Mouse (Mus musculus): ENCODE data around the gene Olfr1218.
"Not testable (repeated sequence)": the region's sequence is repeated elsewhere in the genome, so short reads cannot be mapped to it uniquely, and the experiment has no call there.

Gene Olfr1218

GRCm38 (mm10) chr2:89061087-89061486, at the start of gene Olfr1218:
Olfr1218 (minus strand) TSS chr2:89061187.
- no peak for DNase-seq (ENCODE audit: extremely low read depth, low read depth)

GRCm38 (mm10) chr2:89106735-89107134, 45.7 kb upstream of the Olfr1218 start, which contains the start of gene Olfr1220:
Olfr1220 (minus strand) TSS chr2:89106835.
- DNase-seq (ENCODE audit: extremely low read depth, low read depth) = no peak

GRCm38 (mm10) chr2:89105651-89106050, 44.7 kb upstream of the Olfr1218 start:
- no peak for DNase-seq (ENCODE audit: extremely low read depth, low read depth)

- no peak for DNase-seq (ENCODE audit: extremely low read depth, low read depth)
Observed at GRCm38 (mm10) chr2:89093848-89094247, 32.9 kb upstream of the Olfr1218 start.

- no peak for DNase-seq (ENCODE audit: extremely low read depth, low read depth)
Observed at GRCm38 (mm10) chr2:89083413-89083812, 22.4 kb upstream of the Olfr1218 start, which contains the start of gene Olfr1219. Olfr1219 (minus strand) TSS chr2:89083513.

GRCm38 (mm10) chr2:89081487-89081886, 20.5 kb upstream of the Olfr1218 start:
- DNase-seq (ENCODE audit: extremely low read depth, low read depth) = no peak

- DNase-seq (ENCODE audit: extremely low read depth, low read depth) = no peak
Observed at GRCm38 (mm10) chr2:89031965-89032364, 29.0 kb downstream of the Olfr1218 start, which contains the start of gene Olfr1217. Olfr1217 (minus strand) TSS chr2:89032065.

GRCm38 (mm10) chr2:89021436-89021835, 39.6 kb downstream of the Olfr1218 start:
- not testable (repeated sequence) for DNase-seq (ENCODE audit: extremely low read depth, low read depth)

GRCm38 (mm10) chr2:89018240-89018639, 42.7 kb downstream of the Olfr1218 start, which contains the start of gene Olfr1216:
Olfr1216 (minus strand) TSS chr2:89018340.
- DNase-seq (ENCODE audit: extremely low read depth, low read depth) = no peak

GRCm38 (mm10) chr2:89006873-89007272, 54.1 kb downstream of the Olfr1218 start, which contains the start of gene Olfr1215:
Olfr1215 (minus strand) TSS chr2:89006973.
- DNase-seq (ENCODE audit: extremely low read depth, low read depth) = no peak
